Mouse (Mus musculus) cerebellum, adult 2 months (tissue): ENCODE data around the gene Exosc6.

Experiments
- CTCF ChIP-seq: fragments of 200-500 bp; IDR thresholded peaks from 2 replicates; pipeline ENCODE4 v1.5.1; 2011; ENCODE audit warnings: low read depth, mild to moderate bottlenecking, control low read depth, low read length, moderate library complexity, borderline replicate concordance; ENCODE audit not compliant: insufficient read depth
- POLR2A ChIP-seq: fragments of 200-500 bp; IDR thresholded peaks from 2 replicates; pipeline ENCODE4 v1.6.1; 2011; ENCODE audit warnings: low read length, control low read depth, borderline replicate concordance; ENCODE audit not compliant: insufficient read depth

GRCm38 (mm10) chr8:111033482-111034215, 22.5 kb upstream of the Exosc6 start:
- TF ChIP-seq CTCF (no peak), POLR2A (peak; percentile 60; the same call in 1 of the 2 replicates)
